Mouse (Mus musculus) common myeloid progenitor, adult 5-6 weeks (primary cell): ENCODE data around the gene Prpf8. TPM values are rescaled to one million over a fixed set of nuclear protein-coding genes. Genes with fewer than 3 reads are reported as not detected.
A peak's percentile ranks its signal among the peaks of the same experiment; 100 is the strongest.

Experiments
- ATAC-seq: replicated peaks from 2 replicates; pipeline ENCODE4 v1.8.0; 2016; ENCODE audit warnings: low read depth, mild to moderate bottlenecking, moderate TSS enrichment, inconsistent platforms; ENCODE audit not compliant: poor library complexity, severe bottlenecking
- total RNA-seq: library from RNA; stranded (forward); fragments of 200-1000, 187-1606 nt; gene quantifications from 2 replicates; pipeline ENCODE4 v1.2.3, GENCODE M21; 2017

Gene Prpf8
- total RNA-seq, 1 experiment from 2014 or later = 156 TPM

DNA sequence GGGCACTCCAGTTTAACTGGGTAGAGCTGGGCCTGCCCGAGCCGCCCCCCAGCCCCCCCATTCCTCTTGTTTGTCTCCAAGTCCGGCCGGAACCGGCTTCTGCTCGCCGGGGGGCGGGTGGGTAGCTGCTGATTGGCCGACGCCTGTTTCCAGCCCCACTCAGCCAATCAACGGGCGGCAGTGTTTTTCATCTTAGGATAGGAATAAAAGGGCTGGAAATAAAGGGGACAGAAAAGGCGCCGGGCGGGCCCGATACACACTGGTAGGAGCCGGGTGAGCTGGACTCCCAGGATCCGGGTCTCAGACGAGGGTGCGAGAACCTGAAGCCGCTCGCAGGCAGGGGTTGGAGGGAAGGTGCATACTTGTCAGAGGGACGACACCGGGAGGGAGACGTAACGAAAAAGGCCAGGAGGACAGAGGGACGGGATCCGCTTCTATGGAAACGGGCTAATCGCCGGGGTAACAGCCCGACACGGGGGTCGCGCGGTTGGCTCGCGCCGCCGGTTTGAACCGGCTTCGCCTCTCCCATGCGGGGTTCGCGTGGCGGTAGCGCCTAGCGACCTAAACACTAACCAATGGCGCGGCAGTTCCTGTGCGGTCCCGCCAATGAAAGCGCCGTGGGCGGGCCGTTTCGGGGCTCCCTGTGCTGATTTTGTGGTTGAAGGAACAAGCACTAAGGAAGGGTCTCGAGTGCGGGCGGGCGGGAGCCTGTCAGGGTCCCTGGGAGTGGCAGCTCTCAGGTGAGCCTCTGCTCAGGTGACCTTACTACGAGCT, 45.0 kb downstream of the Prpf8 start, which contains the start of gene Slc43a2:
Gene Slc43a2, plus strand, starts transcription at position 226 of the 774 bp plus-strand sequence.
- ATAC-seq = peak; percentile 66

DNA sequence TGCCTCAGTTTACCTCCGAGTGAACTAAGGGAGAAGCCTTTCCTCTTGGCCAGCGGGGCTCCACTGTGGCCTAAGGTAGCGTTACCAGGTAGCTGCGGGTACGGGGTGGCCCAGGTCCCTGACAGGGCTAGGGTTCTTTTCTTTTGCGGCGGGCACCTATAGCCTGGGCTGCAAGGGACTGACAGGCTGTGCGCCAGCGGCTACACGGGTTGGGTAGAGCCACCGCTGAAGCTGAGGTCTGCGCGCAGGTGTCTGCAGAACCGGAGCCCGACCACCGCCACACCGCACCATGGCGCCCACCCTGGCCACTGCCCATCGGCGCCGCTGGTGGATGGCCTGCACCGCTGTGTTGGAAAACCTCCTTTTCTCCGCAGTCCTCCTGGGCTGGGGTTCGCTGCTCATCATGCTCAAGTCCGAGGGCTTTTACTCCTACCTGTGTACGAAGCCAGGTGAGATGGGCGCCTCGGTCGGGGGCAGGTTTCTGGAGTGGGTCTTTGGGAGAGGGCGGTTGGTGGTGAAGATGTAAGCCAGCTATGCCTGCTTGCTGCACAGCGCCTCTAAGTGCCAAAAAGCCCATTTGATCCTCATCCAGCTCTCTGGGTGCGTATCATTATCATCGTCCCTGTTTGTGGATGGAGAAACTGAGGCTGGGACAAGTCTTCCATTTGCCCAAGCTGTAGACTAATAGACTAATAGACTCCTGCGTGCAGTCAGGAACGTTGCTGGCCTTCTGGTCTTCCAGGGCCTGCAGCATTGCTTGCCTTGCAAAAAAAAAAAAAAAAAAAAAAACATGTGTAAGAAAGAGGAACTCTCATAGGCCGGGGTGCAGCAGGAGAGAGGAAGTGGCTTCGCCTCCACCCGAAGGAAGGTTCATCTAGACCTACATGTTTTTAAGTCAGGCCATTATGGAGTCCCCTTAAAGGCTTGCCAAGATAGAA, 46.0 kb downstream of the Prpf8 start:
- ATAC-seq = peak; percentile 50

DNA sequence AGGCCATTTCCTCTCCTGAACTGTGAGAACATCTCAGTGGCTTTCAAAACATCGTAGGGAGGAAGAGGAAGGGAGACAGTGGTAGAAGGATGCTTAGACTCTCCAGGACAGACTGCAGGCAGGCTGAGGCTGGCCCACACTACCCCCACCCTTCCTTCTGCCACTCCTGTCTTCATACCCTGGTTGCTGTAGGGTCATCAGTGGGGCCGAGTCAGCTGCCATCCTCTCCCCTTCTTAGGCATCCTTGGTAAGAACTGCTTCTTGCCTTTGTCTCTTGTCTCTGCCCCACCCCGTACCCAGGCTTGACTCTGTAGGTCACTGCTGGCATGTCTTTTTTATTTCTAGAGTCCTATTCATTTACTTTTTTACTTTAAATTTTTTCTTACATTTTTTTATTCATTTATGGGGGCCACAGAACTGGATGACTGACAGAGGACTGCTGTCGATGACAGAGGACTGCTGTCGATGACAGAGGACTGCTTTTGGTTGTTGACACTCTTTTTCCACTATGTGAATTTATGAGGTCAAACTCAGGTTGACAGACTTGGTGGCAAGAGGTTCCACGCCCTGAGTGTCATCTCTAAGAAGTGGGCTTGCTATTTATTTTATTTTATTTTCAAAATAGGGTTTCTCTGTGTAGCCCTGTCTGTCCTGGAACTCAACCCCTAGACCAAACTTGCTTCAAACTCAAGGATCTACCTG, 46.8 kb downstream of the Prpf8 start:
- no peak for ATAC-seq

DNA sequence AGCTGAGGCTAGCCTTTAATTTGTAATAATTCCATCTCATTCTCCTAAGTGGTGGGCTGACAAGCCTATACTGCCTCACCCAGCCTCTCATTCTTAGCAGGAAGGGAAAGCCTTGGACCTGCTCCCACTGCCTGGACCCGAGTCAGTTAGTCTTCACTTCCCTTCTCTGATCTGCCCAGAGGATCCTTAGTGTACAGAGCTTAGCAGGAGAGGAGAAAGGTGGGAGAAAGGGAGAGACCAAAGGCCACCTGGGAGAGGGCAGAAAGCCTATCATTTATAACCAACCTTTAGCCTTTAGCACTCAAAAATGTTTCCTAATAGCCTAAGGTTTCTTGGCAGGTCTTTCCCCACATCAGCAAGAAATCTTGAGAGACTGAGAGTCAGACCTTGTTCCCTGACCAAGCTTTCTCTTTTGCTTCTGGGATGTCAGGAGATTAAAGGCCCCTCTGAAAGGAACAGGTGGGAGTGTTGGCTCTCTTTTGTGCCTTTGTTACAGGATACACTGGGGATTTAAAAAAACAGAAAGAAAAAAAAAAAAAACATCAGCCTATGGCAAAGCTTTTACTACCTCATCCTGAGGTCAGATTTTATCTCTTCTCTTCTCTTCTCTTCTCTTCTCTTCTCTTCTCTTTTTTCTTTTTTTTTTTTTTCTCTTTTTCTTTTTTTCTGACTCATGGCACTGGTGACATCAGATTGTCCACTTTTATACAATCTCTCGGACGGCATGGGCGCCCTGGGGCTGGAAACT, 47.8 kb downstream of the Prpf8 start:
- ATAC-seq = no peak

DNA sequence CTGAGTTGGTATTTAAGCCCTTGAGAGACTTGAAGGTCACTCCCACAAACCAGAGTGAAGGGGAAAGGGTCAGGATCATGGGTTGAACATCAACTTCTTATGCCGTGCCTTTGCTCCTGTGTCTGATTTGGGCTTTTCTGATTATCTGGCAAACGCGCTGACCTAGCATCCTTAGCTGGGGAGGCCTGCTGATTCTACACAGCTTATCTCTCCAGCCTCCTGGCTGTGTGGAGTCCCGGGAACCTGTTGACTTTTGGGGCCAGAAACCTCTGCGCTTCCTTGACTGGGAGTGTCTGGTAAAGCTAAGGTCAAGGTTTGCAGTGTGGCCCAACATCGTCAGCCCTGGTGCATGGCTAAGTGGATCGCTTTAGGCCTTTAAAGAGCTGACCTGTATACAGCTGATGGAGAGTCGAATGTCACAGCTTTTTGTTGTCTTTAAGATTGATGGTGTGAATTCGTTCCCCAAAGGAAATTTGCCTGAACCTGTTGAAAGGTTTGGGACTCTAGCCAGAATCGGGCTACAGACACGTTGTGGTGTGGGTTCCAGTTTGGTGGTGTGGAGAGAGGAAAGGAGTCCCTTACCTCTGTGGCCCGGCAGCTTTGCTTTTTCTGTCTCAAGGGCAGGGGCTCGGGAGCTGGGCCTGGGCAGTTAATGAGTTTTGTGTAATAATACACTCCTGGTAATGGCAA, 48.6 kb downstream of the Prpf8 start:
- ATAC-seq = no peak

DNA sequence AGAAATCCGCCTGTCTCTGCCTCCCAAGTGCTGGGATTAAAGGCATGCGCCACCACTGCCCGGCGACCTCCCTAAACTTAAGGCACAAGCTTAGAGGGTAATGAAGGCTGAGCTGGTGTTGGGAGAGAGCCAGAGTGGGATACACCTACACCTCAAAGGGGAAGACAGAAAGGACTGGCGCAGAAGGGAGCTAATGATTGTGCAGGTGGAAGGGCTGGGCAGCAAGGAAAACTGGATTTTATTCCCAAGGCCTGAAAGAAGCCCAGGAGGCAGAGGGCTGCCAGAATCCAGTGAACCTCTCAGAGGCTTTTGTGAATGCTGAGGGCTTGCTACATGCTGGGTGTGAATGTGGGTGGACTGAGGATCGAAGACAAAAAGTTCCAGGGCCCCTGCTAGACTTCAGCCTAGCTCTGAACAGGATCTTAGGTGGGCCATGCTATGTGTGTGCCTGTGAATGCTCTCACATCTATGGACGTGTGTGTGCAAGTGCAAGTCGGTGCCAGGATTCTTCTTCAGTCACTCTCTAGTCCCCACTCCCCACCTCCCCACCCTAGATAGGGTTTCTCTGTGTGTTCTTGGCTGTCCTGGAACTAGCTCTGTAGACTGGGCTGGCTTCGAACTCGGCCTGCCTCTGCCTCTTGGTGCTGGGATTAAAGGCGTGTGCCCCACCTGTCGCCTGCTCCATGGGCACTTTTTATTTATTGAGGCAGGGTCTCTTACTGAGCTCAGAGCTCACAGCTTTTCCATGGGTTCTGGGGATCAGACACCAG, 49.8 kb downstream of the Prpf8 start:
- ATAC-seq = no peak

DNA sequence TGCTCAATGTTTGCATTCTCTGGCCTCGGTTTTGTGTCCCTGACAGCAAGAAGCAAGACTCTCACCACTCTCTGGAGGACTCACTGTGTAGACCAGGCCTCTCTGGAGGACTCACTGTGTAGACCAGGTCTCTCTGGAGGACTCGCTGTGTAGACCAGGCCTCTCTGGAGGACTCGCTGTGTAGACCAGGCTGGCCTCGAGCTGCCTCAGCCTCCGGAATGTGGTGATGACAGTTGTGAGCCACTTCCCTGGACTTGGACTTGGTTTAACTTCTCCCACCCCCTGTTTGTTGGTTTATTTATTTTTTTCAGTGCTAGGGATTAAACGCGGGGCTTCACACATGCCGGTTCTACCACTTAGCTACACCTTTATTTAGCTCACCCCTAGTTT, 50.4 kb downstream of the Prpf8 start:
- ATAC-seq = no peak

DNA sequence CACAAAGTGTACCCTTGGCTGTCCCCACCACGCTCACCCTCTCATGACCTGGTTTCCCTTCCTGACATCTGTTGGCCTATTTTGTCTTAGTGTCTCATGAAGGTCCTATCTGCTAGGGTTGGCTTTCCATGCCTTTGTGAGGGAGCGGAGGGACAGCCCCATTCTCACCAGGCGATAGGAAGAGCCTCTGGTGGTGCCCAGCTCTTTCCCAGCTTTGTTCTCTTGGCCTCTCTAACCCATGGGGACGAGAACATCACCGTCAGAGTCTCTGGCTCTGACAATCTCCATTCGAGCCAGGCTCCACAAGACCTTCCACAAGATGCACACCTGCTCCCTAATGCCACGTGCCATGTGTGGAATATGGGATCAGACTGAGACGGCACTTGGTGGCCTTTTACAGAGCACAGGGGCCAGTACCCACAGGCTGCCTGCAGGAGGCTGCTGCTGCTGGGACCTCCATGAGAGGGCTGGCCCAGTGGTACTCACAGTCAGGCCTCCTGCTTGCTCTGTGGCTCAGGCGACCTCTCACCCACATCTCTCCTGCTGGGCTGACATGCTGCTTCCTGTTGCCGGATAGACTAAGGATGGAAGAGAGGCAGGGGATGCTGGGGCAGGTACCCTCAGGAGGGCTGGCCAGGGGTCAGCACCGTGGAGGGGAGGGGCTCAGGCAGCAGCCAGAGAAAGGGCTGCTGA, 51.0 kb downstream of the Prpf8 start:
- no peak for ATAC-seq

DNA sequence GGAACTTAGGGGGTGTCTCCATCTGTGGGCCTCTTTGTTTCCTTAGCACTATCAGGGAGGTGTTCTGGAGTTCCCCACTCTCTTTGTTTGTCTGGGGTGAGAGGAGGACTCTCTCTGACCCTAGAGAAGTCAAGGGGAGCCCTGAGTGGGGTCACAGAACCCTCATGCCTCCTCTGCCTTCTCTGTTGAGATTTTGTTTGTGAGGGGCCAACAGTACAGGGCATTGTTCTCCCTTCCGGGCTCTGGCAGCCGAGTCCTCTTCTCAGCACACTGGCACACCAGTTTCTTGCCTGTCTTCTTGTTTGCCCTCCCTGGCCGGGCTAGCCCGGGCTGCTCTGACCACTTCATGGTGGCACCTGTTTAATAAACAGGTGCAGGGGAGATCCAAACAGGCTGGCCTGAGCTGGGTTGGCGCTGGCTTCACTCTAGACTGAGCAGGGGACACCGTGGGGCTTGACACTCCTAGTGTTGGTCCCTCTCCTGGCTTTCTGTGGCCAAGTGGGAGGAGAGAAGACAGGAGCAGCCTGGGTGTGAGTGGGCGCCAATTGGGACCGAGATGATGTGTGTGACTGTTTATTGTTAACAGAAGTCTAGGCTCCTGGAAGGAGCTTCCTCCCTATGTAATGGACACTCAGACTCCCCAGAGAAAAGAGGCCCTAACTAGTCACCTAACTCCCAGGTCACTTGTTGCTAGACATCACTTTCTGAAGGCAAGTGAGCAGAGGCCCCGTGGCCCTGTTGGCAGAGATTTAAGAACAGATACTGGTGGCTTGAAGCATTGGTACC, 51.8 kb downstream of the Prpf8 start:
- no peak for ATAC-seq

DNA sequence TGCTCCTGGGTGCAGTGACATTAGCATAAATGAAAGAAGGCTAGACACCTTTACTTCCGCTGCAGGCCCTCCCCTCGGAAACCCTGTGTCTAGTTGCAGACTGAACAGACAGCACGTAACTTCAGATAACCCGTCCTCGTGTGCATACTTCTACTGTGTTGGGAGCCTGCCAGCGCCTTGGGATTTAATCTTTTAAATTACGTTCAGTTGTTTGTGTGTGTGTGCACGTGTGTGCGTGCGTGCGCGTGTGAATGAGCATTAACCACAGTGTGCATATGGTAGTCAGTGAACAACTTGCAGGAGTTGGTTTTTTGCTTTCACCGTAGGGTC, 52.3 kb downstream of the Prpf8 start:
- ATAC-seq = no peak

DNA sequence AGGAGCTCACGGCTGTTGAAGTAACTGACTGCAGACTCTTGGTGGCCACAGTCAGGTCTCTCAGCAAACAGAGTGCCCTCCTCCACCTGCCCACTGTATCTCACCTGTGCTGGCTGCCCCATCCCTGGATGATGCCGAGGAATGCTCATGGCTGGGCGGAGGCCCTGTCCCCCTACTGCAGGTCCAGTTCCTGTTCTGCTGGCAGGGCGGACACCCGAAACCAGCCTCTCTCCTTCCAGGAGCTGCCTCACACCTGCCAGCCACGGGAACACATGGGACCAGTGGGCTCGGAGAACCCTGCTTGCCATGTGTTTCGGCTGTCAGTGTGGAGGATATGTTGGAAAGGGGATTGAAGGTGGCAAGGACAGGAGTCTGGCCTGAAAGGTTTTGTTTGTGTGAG, 53.6 kb downstream of the Prpf8 start:
- no peak for ATAC-seq

DNA sequence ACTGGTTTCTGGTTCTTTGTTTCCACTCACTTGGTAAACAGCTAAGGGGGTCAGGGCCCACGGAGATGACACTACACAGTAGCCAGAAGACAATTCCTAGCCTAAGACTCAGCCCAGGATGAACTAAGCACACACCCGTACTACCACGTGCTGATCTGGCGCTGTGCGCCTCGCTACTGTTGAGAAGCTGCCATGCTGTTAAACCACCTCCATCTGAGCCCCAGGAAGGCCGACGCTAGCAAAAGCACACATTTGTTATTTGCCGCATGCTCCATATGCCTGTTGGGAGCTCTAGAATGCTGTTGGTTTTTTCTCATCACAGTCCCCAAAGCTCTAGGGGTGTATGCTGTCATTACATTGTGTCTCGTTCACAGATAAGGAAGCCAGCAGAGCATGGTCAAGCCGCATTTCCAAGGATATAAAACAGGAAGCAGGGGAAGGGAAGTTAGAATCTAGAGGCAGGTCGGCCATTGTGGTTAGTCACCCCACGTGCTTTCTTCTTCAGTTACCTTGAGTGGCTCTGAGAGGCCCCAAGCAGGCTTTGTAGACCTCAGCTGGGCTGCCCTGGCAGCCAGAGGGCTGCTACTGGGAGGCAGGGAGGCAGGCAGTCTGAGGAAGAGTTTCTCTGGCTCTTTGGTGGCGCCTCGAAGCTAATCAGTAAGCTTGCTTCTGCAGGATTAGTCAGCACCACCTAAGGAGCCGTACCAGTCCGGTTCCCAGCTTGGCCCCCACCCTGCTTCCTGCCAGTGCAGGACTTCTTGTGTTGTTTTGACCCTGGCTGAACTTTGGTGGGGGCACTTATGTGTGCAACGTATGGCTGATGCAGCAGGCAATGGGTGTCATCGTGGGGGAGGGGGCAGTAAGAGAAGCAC, 54.3 kb downstream of the Prpf8 start:
- peak; percentile 84 for ATAC-seq

DNA sequence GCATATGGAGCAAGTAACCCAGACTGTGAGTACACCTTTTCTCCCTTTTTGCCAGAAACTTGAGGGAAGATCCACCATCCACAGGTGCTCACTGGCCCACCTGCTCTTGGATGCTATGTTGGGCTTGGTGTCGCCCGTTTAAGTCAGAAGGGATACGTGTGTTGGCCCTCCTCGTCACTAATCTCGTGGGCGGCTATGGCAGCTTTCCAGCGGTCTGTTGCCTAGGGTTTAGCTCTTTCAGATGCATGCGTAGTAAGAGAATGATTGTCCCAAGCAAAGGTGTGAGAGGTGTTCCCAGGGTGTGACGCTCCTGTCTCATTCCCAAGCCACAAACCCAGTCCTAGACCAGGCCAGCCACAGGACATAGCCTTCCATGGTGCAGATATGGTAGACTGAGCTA, 58.1 kb downstream of the Prpf8 start:
- no peak for ATAC-seq

DNA sequence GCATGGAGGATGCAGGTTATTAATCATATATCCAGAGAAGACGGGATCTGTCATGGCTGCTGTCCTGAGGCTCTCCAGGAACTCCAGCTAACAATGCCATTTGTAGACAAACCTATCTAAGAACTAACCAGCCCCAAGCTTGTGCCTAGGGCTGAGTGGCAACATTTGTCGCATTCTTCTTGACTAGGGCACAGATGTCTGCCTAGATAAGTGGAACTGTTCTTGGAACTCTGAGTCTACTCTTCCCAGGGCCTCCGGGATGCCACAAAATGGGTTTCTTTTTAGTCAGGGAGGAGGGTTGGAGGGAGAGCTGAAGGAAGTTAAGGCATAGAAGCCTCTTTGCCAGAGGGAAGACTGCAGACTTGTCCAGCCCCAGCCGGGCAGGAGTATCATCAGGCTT, 59.4 kb downstream of the Prpf8 start:
- no peak for ATAC-seq

DNA sequence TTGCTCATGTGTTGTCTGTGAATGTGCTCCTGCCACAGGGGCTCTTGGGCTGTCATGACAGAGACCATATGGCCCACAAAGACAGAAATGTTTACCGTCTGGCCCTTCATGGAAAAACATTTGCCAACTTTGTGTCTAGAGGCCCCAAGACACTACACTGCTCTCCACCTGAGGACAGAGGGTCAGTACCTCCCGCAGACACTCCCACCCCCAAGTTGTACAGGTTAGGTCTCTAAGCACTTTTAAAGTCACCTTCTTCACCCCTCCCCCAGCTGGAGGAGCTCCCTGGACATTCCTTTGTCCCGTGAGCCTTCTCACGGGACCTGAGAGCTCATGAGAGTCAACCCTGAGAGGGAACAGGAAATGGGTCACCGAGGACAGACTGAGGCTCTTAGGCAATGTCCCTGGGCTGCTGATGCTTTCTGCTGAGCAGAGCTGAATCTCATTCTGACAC, 63.1 kb downstream of the Prpf8 start:
- no peak for ATAC-seq

DNA sequence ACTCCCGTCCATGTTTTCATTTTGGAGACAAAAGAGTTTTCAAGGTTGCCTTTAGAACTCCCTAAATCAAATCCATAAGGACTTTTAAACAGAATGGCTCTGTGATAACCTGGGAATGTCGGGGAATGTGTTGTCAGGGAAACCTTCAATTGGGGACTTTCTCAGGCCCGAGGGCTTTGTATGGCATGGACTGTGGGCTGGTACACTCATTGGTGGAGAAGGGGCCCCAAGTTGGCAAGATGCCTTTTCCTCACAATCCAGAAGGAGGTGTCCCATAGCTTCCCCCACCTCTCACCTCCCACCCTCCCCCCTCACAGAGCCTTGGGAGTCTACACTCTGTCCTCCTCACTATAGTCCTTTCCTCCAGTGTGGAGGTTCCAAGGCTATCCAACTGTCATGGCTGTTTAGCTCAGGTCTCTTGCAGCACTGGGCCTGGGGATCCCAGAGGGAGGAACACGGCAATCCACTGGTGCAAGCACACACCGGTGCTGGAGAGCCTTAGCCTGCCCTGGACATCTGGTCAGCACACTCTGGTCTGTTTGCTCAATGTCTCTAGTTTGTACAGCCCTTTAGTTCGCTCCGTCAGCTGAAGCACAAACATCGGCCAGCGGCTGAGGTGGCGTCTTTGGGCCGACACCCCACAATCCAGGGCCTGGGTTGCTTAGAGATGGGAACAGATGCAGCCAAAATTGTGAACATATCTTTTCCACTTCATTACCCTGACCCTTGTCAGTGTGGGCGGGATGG, 63.8 kb downstream of the Prpf8 start:
- no peak for ATAC-seq
